Mouse (Mus musculus) E14TG2a.4 (cell line): ENCODE results near the gene Trmt1.

Source experiments
- CTCF ChIP-seq: conservative IDR thresholded peaks from 2 replicates; pipeline ENCODE4 v1.5.1; 2014; ENCODE audit warnings: low read length
- POU5F1 ChIP-seq: IDR thresholded peaks from 2 replicates; pipeline ENCODE4 v1.6.1; 2014; ENCODE audit warnings: low read length, borderline replicate concordance

DNA sequence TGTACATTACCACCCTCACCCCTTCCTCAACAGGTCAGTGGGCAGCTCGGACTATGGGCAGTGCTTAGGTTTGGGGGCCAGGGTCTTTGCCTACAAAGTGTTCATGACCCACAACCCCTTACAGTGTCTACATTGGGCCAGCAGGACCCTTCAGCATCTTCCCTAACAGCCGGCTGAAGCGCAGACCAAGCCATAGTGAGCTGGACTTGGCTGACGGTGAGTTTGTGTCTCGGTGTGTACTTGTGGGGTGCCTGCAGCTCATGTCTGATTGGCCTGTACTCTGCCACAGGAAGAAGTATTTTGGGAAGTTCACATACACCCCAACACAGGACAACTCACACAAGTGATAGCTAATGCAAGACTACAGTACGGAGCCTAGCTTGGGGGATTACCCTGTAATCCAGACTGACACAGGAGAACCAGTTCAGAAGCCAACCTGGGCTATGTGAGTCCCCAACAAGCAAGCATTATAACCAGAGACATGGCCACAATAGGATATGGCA, 16.9 kb downstream of the Trmt1 start:
- TF ChIP-seq CTCF = no peak
- TF ChIP-seq POU5F1 = no peak
